Mouse (Mus musculus): Measurements from ENCODE around the gene Pnkd.

DNA sequence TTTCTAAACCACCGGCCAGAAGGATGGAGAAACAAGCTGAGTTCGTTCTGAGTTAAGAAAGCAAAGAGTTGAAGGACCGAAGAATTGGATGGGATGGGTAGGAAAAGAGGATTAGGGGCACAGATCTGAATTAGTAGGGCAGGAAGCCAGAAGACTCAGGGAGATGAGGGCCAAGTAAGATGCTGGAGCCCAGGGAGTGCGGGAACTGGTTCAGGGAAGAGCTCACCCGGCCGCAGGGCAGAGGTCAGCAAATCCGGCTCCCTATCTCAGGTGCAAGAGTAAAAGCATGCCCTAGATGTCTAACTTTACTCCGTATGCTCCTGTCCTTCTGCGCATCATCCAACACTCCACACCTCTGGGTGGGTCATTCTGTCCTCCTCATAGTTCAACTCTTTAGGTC, 48.2 kb downstream of the Pnkd start:
- TF ChIP-seq EP300 (IDR thresholded peaks at IDR 0.05; ENCODE audit: low read depth) = no peak
- TF ChIP-seq CTCF (IDR thresholded peaks at IDR 0.05; ENCODE audit: low read depth) = no peak
